Mouse (Mus musculus): ENCODE results near the gene Alyref. TPM values are rescaled to one million over a fixed set of nuclear protein-coding genes. Genes with fewer than 3 reads are reported as not detected.

Alyref gene
- polyA plus RNA-seq, 1 experiment from 2014 or later: 333 TPM

- WGBS (ENCODE audit: insufficient replicate concordance): 93% methylated on average over 14 of the region's 14 CpGs
These were observed 22.0 kb upstream of the Alyref start for GRCm38 (mm10) chr11:120620195-120620594.

GRCm38 (mm10) chr11:120618619-120619535 lies 20.7 kb upstream of the Alyref start:
- H3K9ac ChIP-seq (ENCODE audit: low read depth, low read length): no peak overlapping the region
- ATAC-seq (replicated peaks; ENCODE audit: insufficient number of reproducible peaks, low FRiP score, low TSS enrichment): no peak
- peaks cover 14% of the 10 kb centered on the region for H3K4me1 ChIP-seq (ENCODE audit: control insufficient read depth, insufficient read depth, low read length)
- no peaks in the 10 kb centered on the region for H3K9me3 ChIP-seq (replicated peaks; ENCODE audit: control insufficient read depth, low read length)
- H3K27ac ChIP-seq (ENCODE audit: low read depth, low read length): no peak overlapping the region
- no peaks in the 10 kb centered on the region for H3K27me3 ChIP-seq (ENCODE audit: control insufficient read depth, insufficient read depth, low read length)
- 88% methylated on average over 25 of the region's 25 CpGs for WGBS (ENCODE audit: insufficient replicate concordance)
- no peak overlapping the region for H3K4me3 ChIP-seq (ENCODE audit: low read depth, low read length)
- no peak overlapping the region for H3K4me2 ChIP-seq
- peaks cover 16% of the 10 kb centered on the region; the same call in 1 of the 2 replicates for H3K36me3 ChIP-seq (ENCODE audit: control insufficient read depth, insufficient read depth, low read length)

More at GRCm38 (mm10) chr11:120620195-120620594, 22.0 kb upstream of the Alyref start:
- Histone ChIP-seq H3K4me2 (no peak overlapping the region), H3K9me3 (replicated peaks; ENCODE audit: control insufficient read depth, low read length) (no peaks in the 10 kb centered on the region), H3K36me3 (ENCODE audit: control insufficient read depth, insufficient read depth, low read length) (peaks cover 16% of the 10 kb centered on the region; the same call in 1 of the 2 replicates), H3K4me3 (ENCODE audit: low read depth, low read length) (no peak overlapping the region), H3K4me1 (ENCODE audit: control insufficient read depth, insufficient read depth, low read length) (peaks cover 21% of the 10 kb centered on the region), H3K27ac (ENCODE audit: low read depth, low read length) (no peak overlapping the region), H3K27me3 (ENCODE audit: control insufficient read depth, insufficient read depth, low read length) (no peaks in the 10 kb centered on the region), H3K9ac (ENCODE audit: low read depth, low read length) (no peak overlapping the region)
- ATAC-seq (replicated peaks; ENCODE audit: insufficient number of reproducible peaks, low FRiP score, low TSS enrichment): no peak

- Histone ChIP-seq H3K4me3 (ENCODE audit: low read depth, low read length) (peak within 1 kb of the TSS; percentile 82), H3K36me3 (ENCODE audit: control insufficient read depth, insufficient read depth, low read length) (peaks cover 22% of the 10 kb centered on the region), H3K4me1 (ENCODE audit: control insufficient read depth, insufficient read depth, low read length) (peaks cover 12% of the 10 kb centered on the region), H3K4me2 (peak within 1 kb of the TSS; percentile 93), H3K27ac (ENCODE audit: low read depth, low read length) (peak within 1 kb of the TSS; percentile 64), H3K27me3 (ENCODE audit: control insufficient read depth, insufficient read depth, low read length) (no peaks in the 10 kb centered on the region), H3K9ac (ENCODE audit: low read depth, low read length) (peak within 1 kb of the TSS; percentile 86), H3K9me3 (replicated peaks; ENCODE audit: control insufficient read depth, low read length) (no peaks in the 10 kb centered on the region)
- 1% methylated on average over 56 of the region's 56 CpGs for WGBS (ENCODE audit: insufficient replicate concordance)
- peak; percentile 93 for ATAC-seq (replicated peaks; ENCODE audit: insufficient number of reproducible peaks, low FRiP score, low TSS enrichment)
These were observed 19.5 kb upstream of the Alyref start, which contains the start of gene Pcyt2 for GRCm38 (mm10) chr11:120617519-120618112. Gene Pcyt2 (minus strand): TSS chr11:120617936.

GRCm38 (mm10) chr11:120616617-120617294 lies 18.6 kb upstream of the Alyref start:
- 31% methylated on average over 4 of the region's 4 CpGs for WGBS (ENCODE audit: insufficient replicate concordance)
- Histone ChIP-seq H3K36me3 (ENCODE audit: control insufficient read depth, insufficient read depth, low read length) (peaks cover 27% of the 10 kb centered on the region), H3K4me1 (ENCODE audit: control insufficient read depth, insufficient read depth, low read length) (peaks cover 12% of the 10 kb centered on the region), H3K4me2 (peak overlapping the region; percentile 93), H3K4me3 (ENCODE audit: low read depth, low read length) (peak overlapping the region; percentile 82), H3K27ac (ENCODE audit: low read depth, low read length) (peak overlapping the region; percentile 64), H3K9me3 (replicated peaks; ENCODE audit: control insufficient read depth, low read length) (no peaks in the 10 kb centered on the region), H3K27me3 (ENCODE audit: control insufficient read depth, insufficient read depth, low read length) (no peaks in the 10 kb centered on the region), H3K9ac (ENCODE audit: low read depth, low read length) (peak overlapping the region; percentile 86)
- no peak for ATAC-seq (replicated peaks; ENCODE audit: insufficient number of reproducible peaks, low FRiP score, low TSS enrichment)

GRCm38 (mm10) chr11:120615606-120616203 lies 17.5 kb upstream of the Alyref start:
- no peak for ATAC-seq (replicated peaks; ENCODE audit: insufficient number of reproducible peaks, low FRiP score, low TSS enrichment)
- Histone ChIP-seq H3K4me1 (ENCODE audit: control insufficient read depth, insufficient read depth, low read length) (peaks cover 12% of the 10 kb centered on the region), H3K9ac (ENCODE audit: low read depth, low read length) (no peak overlapping the region; the same call in 1 of the 2 replicates), H3K27ac (ENCODE audit: low read depth, low read length) (no peak overlapping the region), H3K4me2 (no peak overlapping the region), H3K36me3 (ENCODE audit: control insufficient read depth, insufficient read depth, low read length) (peaks cover 31% of the 10 kb centered on the region), H3K27me3 (ENCODE audit: control insufficient read depth, insufficient read depth, low read length) (no peaks in the 10 kb centered on the region), H3K9me3 (replicated peaks; ENCODE audit: control insufficient read depth, low read length) (no peaks in the 10 kb centered on the region), H3K4me3 (ENCODE audit: low read depth, low read length) (no peak overlapping the region)
- WGBS (ENCODE audit: insufficient replicate concordance): 92% methylated on average over 11 of the region's 11 CpGs

GRCm38 (mm10) chr11:120615167-120615566 lies 17.0 kb upstream of the Alyref start:
- H3K9me3 ChIP-seq (replicated peaks; ENCODE audit: control insufficient read depth, low read length): no peaks in the 10 kb centered on the region
- H3K4me1 ChIP-seq (ENCODE audit: control insufficient read depth, insufficient read depth, low read length): peaks cover 12% of the 10 kb centered on the region
- H3K36me3 ChIP-seq (ENCODE audit: control insufficient read depth, insufficient read depth, low read length): peaks cover 28% of the 10 kb centered on the region
- H3K4me3 ChIP-seq (ENCODE audit: low read depth, low read length): no peak overlapping the region
- H3K27ac ChIP-seq (ENCODE audit: low read depth, low read length): no peak overlapping the region
- no peak overlapping the region for H3K9ac ChIP-seq (ENCODE audit: low read depth, low read length)
- ATAC-seq (replicated peaks; ENCODE audit: insufficient number of reproducible peaks, low FRiP score, low TSS enrichment): no peak
- H3K27me3 ChIP-seq (ENCODE audit: control insufficient read depth, insufficient read depth, low read length): no peaks in the 10 kb centered on the region
- no peak overlapping the region for H3K4me2 ChIP-seq
- 88% methylated on average over 6 of the region's 6 CpGs for WGBS (ENCODE audit: insufficient replicate concordance)

- no peak overlapping the region for H3K27ac ChIP-seq (ENCODE audit: low read depth, low read length)
- H3K9ac ChIP-seq (ENCODE audit: low read depth, low read length): no peak overlapping the region
- peaks cover 23% of the 10 kb centered on the region for H3K36me3 ChIP-seq (ENCODE audit: control insufficient read depth, insufficient read depth, low read length)
- WGBS (ENCODE audit: insufficient replicate concordance): 86% methylated on average over 8 of the region's 8 CpGs
- no peaks in the 10 kb centered on the region for H3K27me3 ChIP-seq (ENCODE audit: control insufficient read depth, insufficient read depth, low read length)
- no peak overlapping the region for H3K4me2 ChIP-seq
- H3K4me3 ChIP-seq (ENCODE audit: low read depth, low read length): no peak overlapping the region
- H3K9me3 ChIP-seq (replicated peaks; ENCODE audit: control insufficient read depth, low read length): no peaks in the 10 kb centered on the region
- peaks cover 20% of the 10 kb centered on the region for H3K4me1 ChIP-seq (ENCODE audit: control insufficient read depth, insufficient read depth, low read length)
- no peak for ATAC-seq (replicated peaks; ENCODE audit: insufficient number of reproducible peaks, low FRiP score, low TSS enrichment)
These were observed 15.8 kb upstream of the Alyref start for GRCm38 (mm10) chr11:120613976-120614375.

GRCm38 (mm10) chr11:120613481-120613972 lies 15.4 kb upstream of the Alyref start:
- peaks cover 21% of the 10 kb centered on the region for H3K36me3 ChIP-seq (ENCODE audit: control insufficient read depth, insufficient read depth, low read length)
- H3K27ac ChIP-seq (ENCODE audit: low read depth, low read length): no peak overlapping the region
- H3K9ac ChIP-seq (ENCODE audit: low read depth, low read length): no peak overlapping the region
- ATAC-seq (replicated peaks; ENCODE audit: insufficient number of reproducible peaks, low FRiP score, low TSS enrichment): no peak
- no peak overlapping the region for H3K4me2 ChIP-seq
- no peaks in the 10 kb centered on the region for H3K27me3 ChIP-seq (ENCODE audit: control insufficient read depth, insufficient read depth, low read length)
- H3K4me3 ChIP-seq (ENCODE audit: low read depth, low read length): no peak overlapping the region
- no peaks in the 10 kb centered on the region for H3K9me3 ChIP-seq (replicated peaks; ENCODE audit: control insufficient read depth, low read length)
- H3K4me1 ChIP-seq (ENCODE audit: control insufficient read depth, insufficient read depth, low read length): peaks cover 25% of the 10 kb centered on the region
- WGBS (ENCODE audit: insufficient replicate concordance): 87% methylated on average over 10 of the region's 10 CpGs
